Mouse (Mus musculus) adrenal gland, postnatal 0 days (tissue): ENCODE measurements around the gene Clec16a. TPM values are rescaled to one million over a fixed set of nuclear protein-coding genes. Genes with fewer than 3 reads are reported as not detected.

Experiments
- polyA plus RNA-seq: library from polyadenylated mRNA; unstranded; fragments of >200 nt; fragmentation: Nextera tagmentation; extraction: Ambion mirVana; gene quantifications from 2 replicates; pipeline ENCODE4 v1.2.1, GENCODE M21; 2015

Clec16a gene
- 22.8 and 33.5 TPM in 2 replicates for polyA plus RNA-seq

GRCm38 (mm10) chr16:10544995-10545622 is at the start of gene Clec16a:
Clec16a (plus strand) TSS chr16:10545339.

GRCm38 (mm10) chr16:10542698-10543365 is 2.3 kb upstream of the Clec16a start, which contains the start of gene Dexi:
Dexi (minus strand) TSS chr16:10543054.

GRCm38 (mm10) chr16:10785371-10786231 is 240.5 kb downstream of the Clec16a start, which contains the start of gene Socs1:
Socs1 (minus strand) TSS chr16:10785536.

GRCm38 (mm10) chr16:10788271-10788670 is 243.1 kb downstream of the Clec16a start, which contains the start of gene Tnp2:
Tnp2 (minus strand) TSS chr16:10788660.

GRCm38 (mm10) chr16:10790702-10791101 is 245.6 kb downstream of the Clec16a start, which contains the start of gene Prm3:
Prm3 (minus strand) TSS chr16:10790914.

Other genes starting within 250 kb of the Clec16a start
- 12.4 and 18.3 TPM in 2 replicates for gene Emp2, start 231.4 kb upstream of the Clec16a start, polyA plus RNA-seq
- 0.29 TPM in 1 of 2 replicates, not detected in the other for gene Tekt5, start 149.8 kb upstream of the Clec16a start, polyA plus RNA-seq
- 32.1 and 33.1 TPM in 2 replicates for gene Nubp1, start 133.4 kb upstream of the Clec16a start, polyA plus RNA-seq
- 4.9 and 7.3 TPM in 2 replicates for gene Tvp23a, start 98.0 kb upstream of the Clec16a start, polyA plus RNA-seq
- gene Ciita, start 65.3 kb upstream of the Clec16a start, polyA plus RNA-seq = 0.14 and 0.30 TPM in 2 replicates
- 20.1 and 20.2 TPM in 2 replicates for gene Dexi, start 2.3 kb upstream of the Clec16a start, polyA plus RNA-seq
- 7.5 and 8.8 TPM in 2 replicates for gene Socs1, start 240.2 kb downstream of the Clec16a start, polyA plus RNA-seq
- gene Tnp2, start 243.3 kb downstream of the Clec16a start, polyA plus RNA-seq = not detected in 2 replicates
- gene Prm3, start 245.6 kb downstream of the Clec16a start, polyA plus RNA-seq = not detected in 2 replicates